In the genomic region with DNA sequence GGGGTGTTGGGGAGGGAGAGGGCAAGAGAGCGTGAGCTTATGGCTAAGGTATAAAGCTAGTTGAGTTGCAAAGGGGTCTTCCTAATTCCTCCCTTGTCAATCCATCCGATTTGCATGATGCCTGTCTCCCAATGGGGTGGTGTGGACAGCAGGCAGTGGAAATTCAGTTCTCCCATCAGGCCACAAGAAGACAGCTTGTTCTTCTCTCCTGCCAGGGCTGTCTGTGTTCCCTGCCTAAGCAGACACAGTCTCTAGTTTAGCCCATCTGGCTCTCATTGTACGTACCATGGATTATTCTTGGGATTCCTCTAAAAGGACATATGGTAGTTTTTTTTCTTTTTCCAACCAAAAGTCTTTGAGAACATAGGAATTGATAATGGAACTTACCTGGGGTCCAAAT, we compare ENCODE assay signal across 9 mouse cellular contexts.
"Had no signal": no experiment of that assay in that cellular context is flagged by ENCODE, and none has a peak within 500 bp of the region (broad histone marks: within the 10 kb centered on the region; RNA-seq: fewer than 3 reads in every experiment).

No protein-coding gene starts in this region.

- H3K4me3 ChIP-seq: limb, embryonic 15.5 days; liver, embryonic 12.5 days; lung, embryonic 15.5 days; midbrain, embryonic 12.5 days; stomach, embryonic 15.5 days had no signal

- H3K27ac ChIP-seq: limb, embryonic 15.5 days; liver, embryonic 12.5 days; lung, embryonic 15.5 days; midbrain, embryonic 12.5 days; stomach, embryonic 15.5 days had no signal

- DNase-seq: kidney, adult 18-20 months; kidney, postnatal 25 days; right cerebral cortex, postnatal 14 days; thymus, postnatal 4 days had no signal

- H3K27me3 ChIP-seq: limb, embryonic 15.5 days; liver, embryonic 12.5 days; lung, embryonic 15.5 days; midbrain, embryonic 12.5 days; stomach, embryonic 15.5 days had no signal

- H3K4me1 ChIP-seq: limb, embryonic 15.5 days; liver, embryonic 12.5 days; lung, embryonic 15.5 days; midbrain, embryonic 12.5 days; stomach, embryonic 15.5 days had no signal

- H3K36me3 ChIP-seq: limb, embryonic 15.5 days; liver, embryonic 12.5 days; lung, embryonic 15.5 days; midbrain, embryonic 12.5 days; stomach, embryonic 15.5 days had no signal

- H3K9ac ChIP-seq: limb, embryonic 15.5 days; liver, embryonic 12.5 days; lung, embryonic 15.5 days; midbrain, embryonic 12.5 days; stomach, embryonic 15.5 days had no signal

- H3K9me3 ChIP-seq: limb, embryonic 15.5 days; liver, embryonic 12.5 days; lung, embryonic 15.5 days; midbrain, embryonic 12.5 days; stomach, embryonic 15.5 days had no signal

- H3K4me2 ChIP-seq: limb, embryonic 15.5 days; liver, embryonic 12.5 days; lung, embryonic 15.5 days; midbrain, embryonic 12.5 days; stomach, embryonic 15.5 days had no signal

- ATAC-seq: liver, embryonic 12.5 days had no signal
